In genomic region chr11:83634898-83635297, GRCm38 (mm10) we compare ENCODE assay signal across 35 mouse cellular contexts. TPM values are rescaled to one million over a fixed set of nuclear protein-coding genes. Genes with fewer than 3 reads are reported as not detected.
DNase-seq lines count a peak whose midpoint lies in the region; ATAC-seq and TF ChIP-seq lines count a peak whose summit lies in the region.
"Had no signal": no experiment of that assay in that cellular context is flagged by ENCODE, and none has a peak within 500 bp of the region (broad histone marks: within the 10 kb centered on the region; RNA-seq: fewer than 3 reads in every experiment).

No protein-coding gene starts in this region.

- no peak for DNase-seq in layer of hippocampus, adult 2 months (ENCODE audit: low spot score in 2 of 2)
- DNase-seq in layer of hippocampus, adult 9-10 months (ENCODE audit: low spot score) = no peak
- no peak for DNase-seq in liver, postnatal 0 days
- no peak for DNase-seq in liver, embryonic 11.5 days (ENCODE audit: low spot score)
- no peak for DNase-seq in CH12.LX (ENCODE audit: extremely low read depth)
- peak; percentile 36 for DNase-seq in adipocyte (ENCODE audit: low spot score)
- no peak for DNase-seq in heart, postnatal 4 days
- DNase-seq: adrenal gland, adult 8-10 months; adrenal gland, postnatal 25 days; cerebellum, adult 11-12 months; cerebellum, adult 8-10 months; cerebellum, postnatal 36 days; embryo, embryonic 11 days; gastrocnemius, adult 2 months; gastrocnemius, postnatal 14 days; heart, postnatal 14 days had no signal

- H3K27me3 ChIP-seq in liver, postnatal 0 days (ENCODE audit: insufficient read depth, low read length) = no peaks in the 10 kb centered on the region
- H3K27me3 ChIP-seq in liver, embryonic 11.5 days (replicated peaks; ENCODE audit: control insufficient read depth, insufficient read depth, low read length) = no peaks in the 10 kb centered on the region
- no peaks in the 10 kb centered on the region for H3K27me3 ChIP-seq in CH12.LX (replicated peaks)
- H3K27me3 ChIP-seq: embryonic facial prominence, embryonic 13.5 days; forebrain, embryonic 13.5 days; heart, embryonic 12.5 days; heart, embryonic 15.5 days; hindbrain, embryonic 12.5 days; hindbrain, embryonic 15.5 days had no signal

- in situ Hi-C loops in CH12.LX (cut with MboI; ENCODE audit: low pct_ligation_motif_present, low pct_unique_long_range_greater_than_20kb, low sequenced_read_pairs) = loop anchor here (5.0 to 10.0 kb wide), 3 partner anchors 73 to 190 kb away; no protein-coding TSS in a partner anchor

- no peak overlapping the region for H3K4me3 ChIP-seq in layer of hippocampus, adult 2 months
- no peak overlapping the region for H3K4me3 ChIP-seq in liver, postnatal 0 days (ENCODE audit: low read depth, low read length)
- H3K4me3 ChIP-seq in liver, embryonic 11.5 days (ENCODE audit: low read depth, low read length) = no peak overlapping the region
- H3K4me3 ChIP-seq in CH12.LX (replicated peaks in 1 of 3; ENCODE audit: low read depth in 2 of 3, low read length in 2 of 3, poor library complexity in 1 of 3) = no peak overlapping the region
- H3K4me3 ChIP-seq: embryonic facial prominence, embryonic 10.5 days; embryonic facial prominence, embryonic 13.5 days; erythroblast, embryonic 14.5 days; forebrain, embryonic 13.5 days; gastrocnemius, adult 2 months; heart, embryonic 12.5 days; heart, embryonic 15.5 days; hindbrain, embryonic 12.5 days; hindbrain, embryonic 15.5 days had no signal

- H3K27ac ChIP-seq in layer of hippocampus, adult 2 months = no peak overlapping the region
- H3K27ac ChIP-seq in liver, postnatal 0 days (ENCODE audit: low read depth) = no peak overlapping the region
- H3K27ac ChIP-seq in liver, embryonic 11.5 days (ENCODE audit: low read depth, low read length) = no peak overlapping the region
- no peak overlapping the region for H3K27ac ChIP-seq in CH12.LX (ENCODE audit: insufficient read depth, low read depth)
- H3K27ac ChIP-seq: embryonic facial prominence, embryonic 10.5 days; embryonic facial prominence, embryonic 13.5 days; forebrain, embryonic 13.5 days; gastrocnemius, adult 2 months; heart, embryonic 15.5 days; hindbrain, embryonic 12.5 days; hindbrain, embryonic 15.5 days had no signal

- dilution Hi-C loops in CH12.LX (cut with MboI; ENCODE audit: extremely low pct_ligation_motif_present, extremely low pct_unique_long_range_greater_than_20kb, low sequenced_read_pairs) = no loop called here

- peaks cover 3% of the 10 kb centered on the region; the same call in 1 of the 2 replicates for H3K4me1 ChIP-seq in liver, postnatal 0 days (ENCODE audit: insufficient read depth)
- H3K4me1 ChIP-seq in liver, embryonic 11.5 days (replicated peaks; ENCODE audit: control insufficient read depth, insufficient read depth, low read length) = no peaks in the 10 kb centered on the region
- H3K4me1 ChIP-seq in CH12.LX (ENCODE audit: control insufficient read depth in 1 of 2, insufficient read depth in 2 of 2) = peaks cover 6 to 13% of the 10 kb centered on the region in 2 experiments
- H3K4me1 ChIP-seq: embryonic facial prominence, embryonic 10.5 days; embryonic facial prominence, embryonic 13.5 days; hindbrain, embryonic 15.5 days had no signal

- ATAC-seq in liver, postnatal 0 days = no peak
- no peak for ATAC-seq in liver, embryonic 11.5 days (replicated peaks; ENCODE audit: low FRiP score)
- ATAC-seq: CD4-positive, CD25-positive, alpha-beta regulatory T cell, adult 4 months; forebrain, embryonic 13.5 days; forebrain, embryonic 16.5 days had no signal

- H3K9me3 ChIP-seq in liver, postnatal 0 days (ENCODE audit: low read length) = no peaks in the 10 kb centered on the region
- no peaks in the 10 kb centered on the region for H3K9me3 ChIP-seq in liver, embryonic 11.5 days (ENCODE audit: control insufficient read depth, low read length)
- H3K9me3 ChIP-seq in CH12.LX (replicated peaks; ENCODE audit: low read length) = no peaks in the 10 kb centered on the region
- H3K9me3 ChIP-seq: embryonic facial prominence, embryonic 10.5 days; embryonic facial prominence, embryonic 13.5 days; forebrain, embryonic 13.5 days; heart, embryonic 12.5 days; heart, embryonic 15.5 days; hindbrain, embryonic 12.5 days; hindbrain, embryonic 15.5 days had no signal

- no peak overlapping the region for H3K4me2 ChIP-seq in liver, postnatal 0 days (ENCODE audit: low read depth, low read length)
- no peak overlapping the region for H3K4me2 ChIP-seq in liver, embryonic 11.5 days
- H3K4me2 ChIP-seq in CH12.LX (ENCODE audit: insufficient read depth, low read depth, poor library complexity, severe bottlenecking) = no peak overlapping the region
- H3K4me2 ChIP-seq: embryonic facial prominence, embryonic 13.5 days; forebrain, embryonic 13.5 days; heart, embryonic 12.5 days; heart, embryonic 15.5 days; hindbrain, embryonic 12.5 days; hindbrain, embryonic 15.5 days had no signal

- no peaks in the 10 kb centered on the region for H3K79me2 ChIP-seq in CH12.LX (replicated peaks; ENCODE audit: control insufficient read depth, extremely low read depth, insufficient read depth, poor library complexity, severe bottlenecking)

- TF ChIP-seq RAD21 in CH12.LX (IDR thresholded peaks at IDR 0.05; ENCODE audit: low read depth, low read length) = peak; percentile 64

- WGBS in liver, postnatal 0 days (ENCODE audit: insufficient replicate concordance) = 84% methylated on average over 2 of the region's 2 CpGs
- 84% methylated on average over 2 of the region's 2 CpGs for WGBS in liver, embryonic 11.5 days

- H3K36me3 ChIP-seq in liver, postnatal 0 days (replicated peaks; ENCODE audit: insufficient read depth, low read length) = no peaks in the 10 kb centered on the region
- H3K36me3 ChIP-seq in liver, embryonic 11.5 days (ENCODE audit: control insufficient read depth, insufficient read depth, low read length) = no peaks in the 10 kb centered on the region
- no peaks in the 10 kb centered on the region for H3K36me3 ChIP-seq in CH12.LX (replicated peaks in 1 of 2; ENCODE audit: control insufficient read depth in 1 of 2, insufficient read depth in 1 of 2, low read length in 1 of 2)
- H3K36me3 ChIP-seq: embryonic facial prominence, embryonic 10.5 days; embryonic facial prominence, embryonic 13.5 days; heart, embryonic 12.5 days; heart, embryonic 15.5 days; hindbrain, embryonic 12.5 days; hindbrain, embryonic 15.5 days had no signal

- H3K9ac ChIP-seq in liver, postnatal 0 days (replicated peaks) = no peak overlapping the region
- no peak overlapping the region for H3K9ac ChIP-seq in liver, embryonic 11.5 days (ENCODE audit: low read depth, low read length)
- no peak overlapping the region for H3K9ac ChIP-seq in CH12.LX (ENCODE audit: insufficient read depth, low read depth)
- H3K9ac ChIP-seq: embryonic facial prominence, embryonic 13.5 days; forebrain, embryonic 13.5 days; heart, embryonic 12.5 days; heart, embryonic 15.5 days; hindbrain, embryonic 12.5 days; hindbrain, embryonic 15.5 days had no signal

- peak; percentile 59 for TF ChIP-seq CTCF in layer of hippocampus, adult 2 months (conservative IDR thresholded peaks at IDR 0.05)
- peak; percentile 33 for TF ChIP-seq CTCF in liver, postnatal 0 days (IDR thresholded peaks at IDR 0.05; ENCODE audit: low read depth)
- TF ChIP-seq CTCF in CH12.LX (conservative IDR thresholded peaks at IDR 0.05 in 1 of 2, IDR thresholded peaks at IDR 0.05 in 1 of 2; ENCODE audit: low read depth in 2 of 2, low read length in 2 of 2) = peak in 1 of 2 experiments; percentile 79; a peak in 3 of 4 replicates

- TF ChIP-seq POLR2A in CH12.LX (IDR thresholded peaks at IDR 0.05; ENCODE audit: low read depth, low read length) = no peak

- no peak for TF ChIP-seq EP300 in liver, postnatal 0 days (IDR thresholded peaks at IDR 0.05; ENCODE audit: low read depth)
- TF ChIP-seq EP300 in CH12.LX (IDR thresholded peaks at IDR 0.05; ENCODE audit: low read length) = no peak

RNA-seq across cellular contexts. Expression of gene Rpl9-ps1, which starts 10.5 kb away (rescaled TPM):
- not detected for total RNA-seq in layer of hippocampus, adult 2 months (2021)
- polyA plus RNA-seq in liver, postnatal 0 days (2015; fragmentation: Nextera tagmentation; extraction: Ambion mirVana) = not detected in 2 replicates
- not detected in 2 replicates for polyA plus RNA-seq in liver, embryonic 11.5 days (2014; fragmentation: Nextera tagmentation; extraction: Ambion mirVana)
- total RNA-seq in CH12.LX (2012; rRNA removed) = not detected in 2 replicates
- total RNA-seq in CH12.LX (2014; rRNA removed) = not detected in 2 replicates
- not detected in 2 replicates for polyA plus RNA-seq in CH12.LX (2012; ENCODE audit: insufficient read length, low read depth)
- not detected for total RNA-seq in heart, postnatal 4 days (2021)
- total RNA-seq: adrenal gland, adult 8-10 months; adrenal gland, postnatal 25 days; ES-E14; gastrocnemius, adult 2 months; gastrocnemius, postnatal 14 days; gastrocnemius, postnatal 4 days; heart, adult 8-10 months; heart, postnatal 14 days; hematopoietic stem cell, adult 5-6 weeks had no signal
- polyA plus RNA-seq: brain, embryonic 14.5 days; C2C12; CD4-positive, CD25-positive, alpha-beta regulatory T cell, adult 4 months; cortical plate, adult 2 months; embryonic facial prominence, embryonic 10.5 days; embryonic facial prominence, embryonic 13.5 days; erythroblast, embryonic 14.5 days; forebrain, embryonic 13.5 days; forebrain, embryonic 16.5 days; frontal cortex, adult 2 months; heart, embryonic 12.5 days; heart, embryonic 15.5 days; hindbrain, embryonic 12.5 days; hindbrain, embryonic 15.5 days; intestine, embryonic 14.5 days had no signal

RNA-seq across cellular contexts. Expression of gene Ccl3, which starts 14.3 kb away (rescaled TPM):
- not detected for total RNA-seq in layer of hippocampus, adult 2 months (2021)
- polyA plus RNA-seq in liver, postnatal 0 days (2015; fragmentation: Nextera tagmentation; extraction: Ambion mirVana) = 1.3 TPM in 2 replicates
- 1.7 and 1.8 TPM in 2 replicates for polyA plus RNA-seq in liver, embryonic 11.5 days (2014; fragmentation: Nextera tagmentation; extraction: Ambion mirVana)
- 3.2 and 5.0 TPM in 2 replicates for total RNA-seq in CH12.LX (2012; rRNA removed)
- total RNA-seq in CH12.LX (2014; rRNA removed) = 6.7 and 10.6 TPM in 2 replicates
- polyA plus RNA-seq in CH12.LX (2012; ENCODE audit: insufficient read length, low read depth) = 15.6 and 18.4 TPM in 2 replicates
- total RNA-seq in heart, postnatal 4 days (2021) = under 1 TPM in 1 of 2 experiments, not detected in 1; 0.38 TPM
- total RNA-seq: gastrocnemius, adult 2 months; gastrocnemius, postnatal 14 days; gastrocnemius, postnatal 4 days; heart, adult 8-10 months; heart, postnatal 14 days had no signal
- polyA plus RNA-seq: C2C12; CD4-positive, CD25-positive, alpha-beta regulatory T cell, adult 4 months had no signal

RNA-seq across cellular contexts. Expression of gene Ccl4, which starts 27.5 kb away (rescaled TPM):
- total RNA-seq in layer of hippocampus, adult 2 months (2021) = not detected
- 1.6 and 1.8 TPM in 2 replicates for polyA plus RNA-seq in liver, postnatal 0 days (2015; fragmentation: Nextera tagmentation; extraction: Ambion mirVana)
- polyA plus RNA-seq in liver, embryonic 11.5 days (2014; fragmentation: Nextera tagmentation; extraction: Ambion mirVana) = 1.1 TPM in 1 of 2 replicates, not detected in the other
- 6.9 and 7.2 TPM in 2 replicates for total RNA-seq in CH12.LX (2012; rRNA removed)
- total RNA-seq in CH12.LX (2014; rRNA removed) = 7.6 and 12.7 TPM in 2 replicates
- 24.2 and 26.1 TPM in 2 replicates for polyA plus RNA-seq in CH12.LX (2012; ENCODE audit: insufficient read length, low read depth)
- total RNA-seq in heart, postnatal 4 days (2021) = not detected
- total RNA-seq: adrenal gland, postnatal 25 days; ES-E14; gastrocnemius, adult 2 months; gastrocnemius, postnatal 14 days; heart, adult 8-10 months; heart, postnatal 14 days had no signal
- polyA plus RNA-seq: C2C12; erythroblast, embryonic 14.5 days; forebrain, embryonic 16.5 days had no signal

RNA-seq across cellular contexts. Expression of gene Ccl6, which starts 42.0 kb away (rescaled TPM):
- 1 to 10 TPM; 1.1 to 1.4 TPM for total RNA-seq in layer of hippocampus, adult 2 months (2021)
- polyA plus RNA-seq in liver, postnatal 0 days (2015; fragmentation: Nextera tagmentation; extraction: Ambion mirVana) = 46.9 and 55.2 TPM in 2 replicates
- 14.7 and 16.1 TPM in 2 replicates for polyA plus RNA-seq in liver, embryonic 11.5 days (2014; fragmentation: Nextera tagmentation; extraction: Ambion mirVana)
- total RNA-seq in CH12.LX (2012; rRNA removed) = 0.13 and 0.30 TPM in 2 replicates
- total RNA-seq in CH12.LX (2014; rRNA removed) = 1.2 and 1.8 TPM in 2 replicates
- 0.93 and 1.3 TPM in 2 replicates for polyA plus RNA-seq in CH12.LX (2012; ENCODE audit: insufficient read length, low read depth)
- total RNA-seq in heart, postnatal 4 days (2021) = 1 to 10 TPM; 1.7 to 2.1 TPM
- polyA plus RNA-seq: C2C12; CD4-positive, CD25-positive, alpha-beta regulatory T cell, adult 4 months; erythroblast, embryonic 14.5 days had no signal

RNA-seq across cellular contexts. Expression of gene Ccl9, which starts 56.5 kb away (rescaled TPM):
- 1 to 10 TPM; 4.5 to 4.8 TPM for total RNA-seq in layer of hippocampus, adult 2 months (2021)
- polyA plus RNA-seq in liver, postnatal 0 days (2015; fragmentation: Nextera tagmentation; extraction: Ambion mirVana) = 92.6 and 107 TPM in 2 replicates
- polyA plus RNA-seq in liver, embryonic 11.5 days (2014; fragmentation: Nextera tagmentation; extraction: Ambion mirVana) = 5.5 and 8.7 TPM in 2 replicates
- total RNA-seq in CH12.LX (2012; rRNA removed) (0.42 TPM in 1 of 2 replicates, not detected in the other), CH12.LX (2014; rRNA removed) (0.63 and 0.67 TPM in 2 replicates)
- 0.64 and 0.81 TPM in 2 replicates for polyA plus RNA-seq in CH12.LX (2012; ENCODE audit: insufficient read length, low read depth)
- 1 to 10 TPM; 1.1 to 1.5 TPM for total RNA-seq in heart, postnatal 4 days (2021)
- polyA plus RNA-seq: CD4-positive, CD25-positive, alpha-beta regulatory T cell, adult 4 months; erythroblast, embryonic 14.5 days had no signal

Comparison
In these comparisons a context has a peak if more than half of its experiments do, and no peak if none do; other contexts are left out.
1. RNA of gene Ccl4, which starts 27.5 kb away (total RNA-seq): 6.9 to 12.7 TPM in CH12.LX; not detected in layer of hippocampus, adult 2 months and not detected in heart, postnatal 4 days; every median in the first group is over 4 times any median in the second.